Mouse (Mus musculus): ENCODE results near the gene Kat6b. TPM values are rescaled to one million over a fixed set of nuclear protein-coding genes. Genes with fewer than 3 reads are reported as not detected.
A peak's percentile ranks its signal among the peaks of the same experiment; 100 is the strongest.

Kat6b gene
- polyA plus RNA-seq, 1 experiment = 124 TPM

- 69% methylated on average over 8 of the region's 8 CpGs for WGBS
- Histone ChIP-seq H3K27ac (ENCODE audit: insufficient read depth, low read depth, low read length) (no peak overlapping the region), H3K4me1 (ENCODE audit: control insufficient read depth, insufficient read depth, low read length) (peaks cover 15% of the 10 kb centered on the region), H3K4me3 (ENCODE audit: insufficient read depth, low read depth, low read length) (no peak overlapping the region)
- TF ChIP-seq CTCF (IDR thresholded peaks at IDR 0.05; ENCODE audit: insufficient read depth, low read depth, low read length) (no peak), POLR2A (IDR thresholded peaks at IDR 0.05; ENCODE audit: insufficient read depth, low read depth, low read length) (no peak)
Measured at GRCm38 (mm10) chr14:21576867-21577266, 95.6 kb downstream of the Kat6b start.

GRCm38 (mm10) chr14:21581198-21581597 is 100.0 kb downstream of the Kat6b start:
- H3K4me1 ChIP-seq (ENCODE audit: control insufficient read depth, insufficient read depth, low read length) = peaks cover 19% of the 10 kb centered on the region
- TF ChIP-seq CTCF (IDR thresholded peaks at IDR 0.05; ENCODE audit: insufficient read depth, low read depth, low read length) (no peak), POLR2A (IDR thresholded peaks at IDR 0.05; ENCODE audit: insufficient read depth, low read depth, low read length) (no peak)
- WGBS = 15% methylated on average over 4 of the region's 4 CpGs
- no peak overlapping the region for H3K4me3 ChIP-seq (ENCODE audit: insufficient read depth, low read depth, low read length)
- H3K27ac ChIP-seq (ENCODE audit: insufficient read depth, low read depth, low read length) = no peak overlapping the region

- no peak overlapping the region for H3K4me3 ChIP-seq (ENCODE audit: insufficient read depth, low read depth, low read length)
- H3K27ac ChIP-seq (ENCODE audit: insufficient read depth, low read depth, low read length) = no peak overlapping the region
- TF ChIP-seq POLR2A (IDR thresholded peaks at IDR 0.05; ENCODE audit: insufficient read depth, low read depth, low read length) = no peak
- no peak for TF ChIP-seq CTCF (IDR thresholded peaks at IDR 0.05; ENCODE audit: insufficient read depth, low read depth, low read length)
- H3K4me1 ChIP-seq (ENCODE audit: control insufficient read depth, insufficient read depth, low read length) = peaks cover 17% of the 10 kb centered on the region
- WGBS = 70% methylated on average over 3 of the region's 3 CpGs
Measured at GRCm38 (mm10) chr14:21582301-21582700, 101.1 kb downstream of the Kat6b start.

GRCm38 (mm10) chr14:21583051-21583450 is 101.8 kb downstream of the Kat6b start:
- Histone ChIP-seq H3K4me3 (ENCODE audit: insufficient read depth, low read depth, low read length) (no peak overlapping the region), H3K4me1 (ENCODE audit: control insufficient read depth, insufficient read depth, low read length) (peaks cover 16% of the 10 kb centered on the region), H3K27ac (ENCODE audit: insufficient read depth, low read depth, low read length) (peak overlapping the region; percentile 60)
- TF ChIP-seq POLR2A (IDR thresholded peaks at IDR 0.05; ENCODE audit: insufficient read depth, low read depth, low read length) (no peak), CTCF (IDR thresholded peaks at IDR 0.05; ENCODE audit: insufficient read depth, low read depth, low read length) (no peak)
- 43% methylated on average over 6 of the region's 6 CpGs for WGBS

- no peak for TF ChIP-seq POLR2A (IDR thresholded peaks at IDR 0.05; ENCODE audit: insufficient read depth, low read depth, low read length)
- no peak for TF ChIP-seq CTCF (IDR thresholded peaks at IDR 0.05; ENCODE audit: insufficient read depth, low read depth, low read length)
- WGBS = 74% methylated on average over 5 of the region's 5 CpGs
- Histone ChIP-seq H3K27ac (ENCODE audit: insufficient read depth, low read depth, low read length) (no peak overlapping the region), H3K4me3 (ENCODE audit: insufficient read depth, low read depth, low read length) (no peak overlapping the region), H3K4me1 (ENCODE audit: control insufficient read depth, insufficient read depth, low read length) (peaks cover 15% of the 10 kb centered on the region)
Measured at GRCm38 (mm10) chr14:21583868-21584267, 102.6 kb downstream of the Kat6b start.

- peaks cover 17% of the 10 kb centered on the region for H3K4me1 ChIP-seq (ENCODE audit: control insufficient read depth, insufficient read depth, low read length)
- H3K27ac ChIP-seq (ENCODE audit: insufficient read depth, low read depth, low read length) = no peak overlapping the region
- 14% methylated on average over 6 of the region's 6 CpGs for WGBS
- TF ChIP-seq POLR2A (IDR thresholded peaks at IDR 0.05; ENCODE audit: insufficient read depth, low read depth, low read length) = no peak
- 0 out of 2 replicates have a peak, but pooled peaks have one; percentile 28 for TF ChIP-seq CTCF (IDR thresholded peaks at IDR 0.05; ENCODE audit: insufficient read depth, low read depth, low read length)
- no peak overlapping the region for H3K4me3 ChIP-seq (ENCODE audit: insufficient read depth, low read depth, low read length)
Measured at GRCm38 (mm10) chr14:21584468-21585135, 103.4 kb downstream of the Kat6b start.

GRCm38 (mm10) chr14:21585491-21586251 is 104.4 kb downstream of the Kat6b start:
- H3K27ac ChIP-seq (ENCODE audit: insufficient read depth, low read depth, low read length) = no peak overlapping the region
- TF ChIP-seq CTCF (IDR thresholded peaks at IDR 0.05; ENCODE audit: insufficient read depth, low read depth, low read length) = no peak
- no peak for TF ChIP-seq POLR2A (IDR thresholded peaks at IDR 0.05; ENCODE audit: insufficient read depth, low read depth, low read length)
- H3K4me1 ChIP-seq (ENCODE audit: control insufficient read depth, insufficient read depth, low read length) = peaks cover 18% of the 10 kb centered on the region

GRCm38 (mm10) chr14:21586481-21587118 is 105.4 kb downstream of the Kat6b start:
- 34% methylated on average over 4 of the region's 4 CpGs for WGBS
- Histone ChIP-seq H3K4me3 (ENCODE audit: insufficient read depth, low read depth, low read length) (no peak overlapping the region), H3K27ac (ENCODE audit: insufficient read depth, low read depth, low read length) (no peak overlapping the region), H3K4me1 (ENCODE audit: control insufficient read depth, insufficient read depth, low read length) (peaks cover 18% of the 10 kb centered on the region)
- TF ChIP-seq CTCF (IDR thresholded peaks at IDR 0.05; ENCODE audit: insufficient read depth, low read depth, low read length) (no peak), POLR2A (IDR thresholded peaks at IDR 0.05; ENCODE audit: insufficient read depth, low read depth, low read length) (no peak)

More at GRCm38 (mm10) chr14:21585491-21586251, 104.4 kb downstream of the Kat6b start:
- whole genome bisulfite sequencing = 63% methylated on average over 8 of the region's 8 CpGs
- no peak overlapping the region for H3K4me3 ChIP-seq (ENCODE audit: insufficient read depth, low read depth, low read length)

- no peak overlapping the region for H3K27ac ChIP-seq (ENCODE audit: insufficient read depth, low read depth, low read length)
- H3K4me1 ChIP-seq (ENCODE audit: control insufficient read depth, insufficient read depth, low read length) = peaks cover 15% of the 10 kb centered on the region
- H3K4me3 ChIP-seq (ENCODE audit: insufficient read depth, low read depth, low read length) = no peak overlapping the region
- TF ChIP-seq POLR2A (IDR thresholded peaks at IDR 0.05; ENCODE audit: insufficient read depth, low read depth, low read length) (no peak), CTCF (IDR thresholded peaks at IDR 0.05; ENCODE audit: insufficient read depth, low read depth, low read length) (no peak)
- WGBS = 55% methylated on average over 2 of the region's 2 CpGs
Measured at GRCm38 (mm10) chr14:21587931-21588330, 106.7 kb downstream of the Kat6b start.
